Mouse (Mus musculus): Measurements from ENCODE around the gene Rdm1.

Rdm1 gene

GRCm38 (mm10) chr11:101657886-101658750 is 31.1 kb downstream of the Rdm1 start:
- DNase-seq, result peak; percentile 89

- DNase-seq, result peak; percentile 77
These were observed 32.0 kb downstream of the Rdm1 start for GRCm38 (mm10) chr11:101658751-101659558.

DNA sequence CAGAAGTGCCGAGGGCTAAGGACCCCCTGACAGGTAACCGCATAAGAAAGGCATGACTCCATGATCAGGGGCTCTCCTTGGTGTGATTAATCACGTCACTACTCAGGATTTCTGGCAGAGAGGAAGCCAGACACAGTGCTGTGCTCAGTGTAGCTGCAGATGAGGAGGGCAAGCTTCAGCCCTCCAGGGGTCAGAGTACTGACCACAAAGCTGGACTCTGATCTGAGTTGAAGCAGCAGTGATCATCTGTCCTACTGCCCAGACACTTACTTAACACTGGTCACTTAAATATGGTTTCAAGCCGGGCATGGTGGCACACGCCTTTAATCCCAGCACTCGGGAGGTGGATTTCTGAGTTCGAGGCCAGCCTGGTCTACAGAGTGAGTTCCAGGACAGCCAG is 34.2 kb downstream of the Rdm1 start:
- DNase-seq, result no peak

- no peak for DNase-seq
These were observed 34.8 kb downstream of the Rdm1 start for GRCm38 (mm10) chr11:101661786-101662185.

DNA sequence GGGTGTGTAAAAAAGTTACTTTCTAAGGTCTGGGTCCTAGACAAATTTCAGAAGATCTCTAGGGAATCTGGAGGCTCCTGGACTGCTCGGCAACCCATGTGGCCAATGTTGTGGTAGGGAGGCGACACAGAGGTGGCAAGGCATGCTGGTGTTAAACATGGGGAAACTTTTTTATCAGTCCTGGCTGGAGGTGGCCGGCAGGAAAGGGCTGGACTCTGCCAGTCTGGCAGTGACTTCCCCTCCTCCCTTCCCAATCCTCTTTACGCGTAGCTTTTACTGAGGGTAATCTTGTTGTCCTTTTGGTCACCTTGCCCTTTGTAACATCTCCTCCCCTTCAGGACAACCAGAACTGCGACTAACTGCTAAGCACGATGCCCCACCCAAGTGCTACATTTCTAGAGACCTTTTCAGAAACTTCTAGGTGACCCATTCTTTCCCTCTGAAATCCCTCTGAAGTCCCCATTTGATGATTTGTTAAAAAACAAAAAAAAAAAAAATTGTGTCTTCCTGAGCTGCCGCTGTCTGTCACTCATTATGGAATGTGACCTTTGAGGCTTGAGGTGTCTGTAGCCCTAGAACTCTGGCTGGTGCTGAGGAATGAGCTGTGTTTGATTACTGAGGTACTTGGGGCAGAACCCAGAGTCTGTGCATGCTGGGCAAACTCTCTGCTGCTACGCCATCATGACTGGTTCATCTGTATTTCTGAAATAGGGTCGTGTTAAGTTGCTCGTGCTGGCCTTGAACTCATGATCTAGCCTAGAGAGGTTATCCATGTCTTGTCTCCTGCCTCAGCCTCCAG is 36.4 kb downstream of the Rdm1 start:
- no peak for DNase-seq

GRCm38 (mm10) chr11:101664825-101665635 is 38.0 kb downstream of the Rdm1 start, which contains the start of gene Arl4d:
TSS of gene Arl4d (plus strand) at chr11:101665541.
- peak; percentile 97 for DNase-seq

DNA sequence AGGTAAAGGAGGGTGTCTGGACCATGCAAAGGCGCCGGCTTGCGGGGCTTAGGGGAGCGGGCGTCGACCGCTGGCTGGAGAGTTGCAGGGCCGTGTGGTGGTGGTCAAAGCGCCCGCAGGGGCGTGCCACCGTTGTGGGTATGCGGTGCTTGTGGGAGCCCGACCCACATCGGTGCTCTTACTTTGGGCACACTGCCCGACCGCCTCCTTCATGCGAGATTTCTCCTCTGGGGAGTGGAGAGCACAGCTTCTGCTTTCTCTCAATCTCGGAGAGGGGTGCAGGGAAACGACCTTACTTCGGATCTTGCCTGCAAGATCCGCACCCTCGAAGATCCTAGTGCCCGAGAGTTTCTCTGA is 38.6 kb downstream of the Rdm1 start:
- no peak for DNase-seq

DNA sequence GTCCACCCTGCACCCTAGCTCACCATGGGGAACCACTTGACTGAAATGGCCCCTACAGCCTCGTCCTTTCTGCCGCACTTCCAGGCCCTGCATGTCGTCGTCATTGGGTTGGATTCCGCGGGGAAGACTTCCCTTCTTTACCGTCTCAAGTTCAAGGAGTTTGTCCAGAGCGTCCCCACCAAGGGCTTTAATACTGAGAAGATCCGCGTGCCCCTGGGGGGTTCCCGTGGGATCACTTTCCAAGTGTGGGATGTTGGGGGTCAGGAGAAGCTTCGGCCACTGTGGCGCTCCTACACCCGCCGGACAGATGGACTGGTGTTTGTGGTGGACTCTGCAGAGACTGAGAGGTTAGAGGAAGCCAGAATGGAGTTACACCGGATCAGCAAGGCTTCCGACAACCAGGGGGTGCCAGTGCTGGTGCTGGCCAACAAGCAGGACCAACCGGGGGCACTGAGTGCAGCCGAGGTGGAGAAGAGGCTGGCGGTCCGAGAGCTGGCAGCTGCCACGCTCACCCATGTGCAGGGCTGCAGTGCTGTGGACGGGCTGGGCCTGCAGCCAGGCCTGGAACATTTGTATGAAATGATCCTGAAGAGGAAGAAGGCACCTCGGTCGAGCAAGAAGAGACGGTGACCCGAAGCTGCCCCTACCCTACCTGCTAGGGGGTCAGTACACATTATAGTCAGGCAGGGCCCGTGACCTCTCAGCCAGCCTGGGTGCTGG is 39.8 kb downstream of the Rdm1 start:
- peak; percentile 49 for DNase-seq

DNA sequence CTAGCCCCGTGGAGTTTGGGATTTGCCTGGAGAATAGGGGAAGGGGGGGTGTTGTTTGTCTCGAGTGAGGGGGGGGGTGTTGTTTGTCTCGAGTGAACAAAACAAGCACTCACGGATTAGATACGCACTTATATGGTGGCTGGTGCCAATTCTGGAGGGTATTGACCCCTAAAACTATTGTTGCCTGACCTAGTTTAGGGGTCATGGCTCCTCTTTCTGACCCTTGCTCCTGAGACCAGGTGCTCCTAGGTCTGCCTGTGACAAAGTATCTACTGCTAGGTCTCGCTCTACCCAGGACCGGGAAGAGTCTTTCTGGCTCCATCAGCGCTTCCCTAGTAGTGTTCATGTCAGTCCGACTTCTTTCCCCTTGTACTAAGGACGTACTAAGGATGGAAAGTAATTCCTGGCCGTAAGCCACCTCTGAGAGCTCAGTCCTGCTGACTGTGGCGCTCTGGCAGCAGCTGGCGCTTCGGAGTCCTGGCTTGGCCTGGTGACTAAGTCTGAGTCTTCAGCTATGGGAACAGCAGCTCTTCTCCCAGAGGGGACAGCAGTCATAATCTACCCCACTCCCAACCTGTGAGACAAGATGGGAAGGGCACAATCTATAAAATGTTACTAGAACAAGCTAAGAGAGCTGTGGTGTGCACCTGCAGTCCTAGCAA is 41.0 kb downstream of the Rdm1 start:
- DNase-seq, result peak; percentile 71

- peak; percentile 64 for DNase-seq
These were observed 41.7 kb downstream of the Rdm1 start for GRCm38 (mm10) chr11:101668546-101669261.

GRCm38 (mm10) chr11:101670334-101670733 is 43.3 kb downstream of the Rdm1 start:
- no peak for DNase-seq

DNA sequence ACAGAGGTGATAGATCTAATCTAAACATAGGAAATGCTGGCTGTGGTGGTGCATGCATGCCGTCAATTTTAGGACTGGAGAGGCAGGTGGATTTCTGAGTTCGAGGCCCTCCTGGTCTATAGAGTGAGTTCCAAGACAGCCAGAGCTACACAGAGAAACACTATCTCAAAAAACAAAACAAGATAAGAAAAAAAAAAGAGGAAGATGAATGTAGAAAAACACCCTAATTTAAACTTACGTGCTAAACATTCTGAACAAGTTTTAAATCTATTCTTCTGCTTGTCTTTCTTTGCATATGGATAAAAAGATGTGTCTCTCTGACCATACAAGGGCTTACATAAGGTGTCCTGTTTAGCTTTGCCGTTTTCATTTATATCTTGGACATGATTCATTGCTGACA is 44.3 kb downstream of the Rdm1 start:
- DNase-seq, result no peak

- DNase-seq, result peak; percentile 56
These were observed 46.1 kb downstream of the Rdm1 start for GRCm38 (mm10) chr11:101673010-101673642.

- no peak for DNase-seq
These were observed 47.1 kb downstream of the Rdm1 start for GRCm38 (mm10) chr11:101674106-101674505.

- peak; percentile 55 for DNase-seq
These were observed 48.4 kb downstream of the Rdm1 start for GRCm38 (mm10) chr11:101675349-101675748.

DNA sequence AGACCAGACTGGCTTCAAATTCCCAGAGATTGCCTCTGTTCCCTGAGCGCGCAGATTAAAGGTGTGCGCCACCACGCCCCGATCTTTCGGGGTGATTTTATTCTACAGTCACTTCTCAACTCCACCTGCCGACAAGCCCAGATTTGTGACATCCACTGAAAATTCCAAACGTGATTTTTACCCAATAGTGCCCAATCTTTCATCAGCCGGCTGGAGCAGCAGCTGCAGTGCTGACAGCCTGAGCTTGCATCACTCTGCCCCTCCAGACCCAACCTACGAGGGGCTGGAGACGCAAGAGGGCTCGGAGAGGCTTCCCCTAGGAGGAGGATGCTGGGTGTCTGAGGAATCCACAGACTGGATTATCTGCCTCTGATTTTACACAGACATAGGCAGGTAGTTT is 50.7 kb downstream of the Rdm1 start:
- no peak for DNase-seq

GRCm38 (mm10) chr11:101678770-101679169 is 51.8 kb downstream of the Rdm1 start:
- DNase-seq, result no peak

- peak; percentile 44 for DNase-seq
These were observed 52.9 kb downstream of the Rdm1 start for GRCm38 (mm10) chr11:101679907-101680306.

DNA sequence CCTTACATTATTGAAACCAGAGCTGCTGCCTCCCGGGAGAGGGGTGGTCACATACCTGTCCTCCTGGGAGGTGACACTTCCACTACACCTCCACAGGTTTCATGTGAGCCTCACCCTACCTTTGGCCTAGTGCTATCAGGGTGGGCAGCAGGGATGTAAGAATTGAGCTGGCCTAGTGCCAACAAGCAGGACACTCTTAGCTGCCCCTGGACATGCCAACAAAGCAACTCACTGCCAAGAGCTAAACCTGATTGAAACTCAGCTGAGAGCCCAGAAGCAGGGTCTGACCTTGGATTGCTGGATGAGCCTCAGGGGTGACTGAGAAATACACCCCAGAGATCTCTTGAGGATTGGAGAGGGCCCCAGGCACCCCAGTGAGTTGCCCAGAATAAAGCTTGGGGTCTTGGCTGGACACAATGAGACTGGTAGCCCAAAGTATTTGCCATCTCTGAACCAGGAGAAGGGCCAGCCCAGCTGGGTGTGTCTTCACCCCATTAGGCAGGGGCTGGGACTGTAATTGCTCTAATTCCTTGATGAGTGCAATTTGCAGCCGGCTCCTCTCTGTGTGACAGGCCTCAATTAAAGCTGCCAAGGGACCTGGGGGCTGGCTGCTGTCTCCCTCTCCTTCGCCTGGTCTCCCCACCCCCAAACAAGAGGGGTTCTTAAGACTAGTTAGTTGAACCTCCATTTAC is 53.8 kb downstream of the Rdm1 start:
- peak; percentile 31 for DNase-seq

All from kidney, postnatal 10 days (tissue).